Mouse (Mus musculus): ENCODE results near the gene Sgcd.

DNA sequence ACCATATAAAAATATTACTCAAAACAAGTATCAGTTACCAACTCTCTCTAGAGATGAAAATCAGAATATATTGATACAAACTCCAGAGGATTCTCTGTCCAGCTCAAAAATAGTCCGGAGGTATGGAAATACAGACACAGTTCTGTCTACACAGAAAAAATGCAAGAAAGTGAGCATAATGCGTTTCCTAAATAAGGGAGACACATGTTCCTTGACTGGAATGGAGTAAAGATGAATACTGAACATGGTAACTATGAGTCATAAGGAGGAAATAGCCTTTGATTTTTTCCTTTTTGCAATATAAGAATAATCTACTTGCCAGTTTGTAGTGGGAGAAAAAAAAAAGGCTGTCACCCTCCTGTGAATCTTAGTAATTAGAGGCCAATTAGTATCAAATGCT, 655.1 kb downstream of the Sgcd start:
- TF ChIP-seq CTCF (IDR thresholded peaks at IDR 0.05; ENCODE audit: low read depth) = no peak
- TF ChIP-seq EP300 (optimal IDR thresholded peaks at IDR 0.05) = no peak
